Mouse (Mus musculus): ENCODE results near the gene Klhdc9. TPM values are rescaled to one million over a fixed set of nuclear protein-coding genes. Genes with fewer than 3 reads are reported as not detected.

The Klhdc9 gene
- polyA plus RNA-seq, 1 experiment from 2014 or later, result 2.5 TPM

GRCm38 (mm10) chr1:171322012-171322411 is 38.6 kb downstream of the Klhdc9 start:
- Histone ChIP-seq H3K27ac (no peak overlapping the region), H3K4me1 (replicated peaks) (no peaks in the 10 kb centered on the region), H3K9me3 (no peaks in the 10 kb centered on the region), H3K36me3 (peaks cover 7% of the 10 kb centered on the region), H3K27me3 (ENCODE audit: insufficient read depth, poor library complexity, severe bottlenecking) (no peaks in the 10 kb centered on the region), H3K4me3 (no peak overlapping the region)
- WGBS, result 83% methylated on average over 1 of the region's 1 CpGs
- DNase-seq (ENCODE audit: low spot score), result no peak

- H3K27ac ChIP-seq, result no peak overlapping the region
- H3K9me3 ChIP-seq, result no peaks in the 10 kb centered on the region
- H3K4me1 ChIP-seq (replicated peaks), result no peaks in the 10 kb centered on the region
- peaks cover 7% of the 10 kb centered on the region for H3K36me3 ChIP-seq
- H3K27me3 ChIP-seq (ENCODE audit: insufficient read depth, poor library complexity, severe bottlenecking), result no peaks in the 10 kb centered on the region
- H3K4me3 ChIP-seq, result no peak overlapping the region
- DNase-seq (ENCODE audit: low spot score), result no peak
Measured at GRCm38 (mm10) chr1:171321415-171321814, 39.2 kb downstream of the Klhdc9 start.

GRCm38 (mm10) chr1:171320151-171320550 is 40.4 kb downstream of the Klhdc9 start:
- Histone ChIP-seq H3K9me3 (no peaks in the 10 kb centered on the region), H3K36me3 (no peaks in the 10 kb centered on the region), H3K4me3 (peak overlapping the region; percentile 26), H3K27ac (no peak overlapping the region), H3K27me3 (ENCODE audit: insufficient read depth, poor library complexity, severe bottlenecking) (no peaks in the 10 kb centered on the region), H3K4me1 (replicated peaks) (no peaks in the 10 kb centered on the region)
- no peak for DNase-seq (ENCODE audit: low spot score)
- WGBS, result 12% methylated on average over 5 of the region's 5 CpGs

GRCm38 (mm10) chr1:171319748-171320147 is 40.9 kb downstream of the Klhdc9 start:
- Histone ChIP-seq H3K27ac (no peak overlapping the region), H3K4me1 (replicated peaks) (no peaks in the 10 kb centered on the region), H3K27me3 (ENCODE audit: insufficient read depth, poor library complexity, severe bottlenecking) (no peaks in the 10 kb centered on the region), H3K4me3 (peak overlapping the region; percentile 26), H3K9me3 (no peaks in the 10 kb centered on the region), H3K36me3 (no peaks in the 10 kb centered on the region)
- WGBS, result 11% methylated on average over 7 of the region's 7 CpGs
- no peak for DNase-seq (ENCODE audit: low spot score)

GRCm38 (mm10) chr1:171309321-171309720 is 51.3 kb downstream of the Klhdc9 start:
- H3K27ac ChIP-seq, result no peak overlapping the region
- 74% methylated on average over 2 of the region's 2 CpGs for WGBS
- H3K4me1 ChIP-seq (replicated peaks), result no peaks in the 10 kb centered on the region
- no peaks in the 10 kb centered on the region for H3K36me3 ChIP-seq
- H3K9me3 ChIP-seq, result no peaks in the 10 kb centered on the region
- H3K4me3 ChIP-seq, result no peak overlapping the region
- H3K27me3 ChIP-seq (ENCODE audit: insufficient read depth, poor library complexity, severe bottlenecking), result no peaks in the 10 kb centered on the region
- DNase-seq (ENCODE audit: low spot score), result no peak

Other genes with a start within 250 kb of the Klhdc9 start
- gene Cfap126, start 246.9 kb downstream of the Klhdc9 start, polyA plus RNA-seq (2016; fragmentation: Nextera tagmentation; extraction: Ambion mirVana), result 5.4 and 13.0 TPM in 2 replicates
- 295 and 301 TPM in 2 replicates for gene Sdhc, start 210.2 kb downstream of the Klhdc9 start, polyA plus RNA-seq (2016; fragmentation: Nextera tagmentation; extraction: Ambion mirVana)
- 1.3 and 1.6 TPM in 2 replicates for gene Mpz, start 210.1 kb downstream of the Klhdc9 start, polyA plus RNA-seq (2016; fragmentation: Nextera tagmentation; extraction: Ambion mirVana)
- 19.9 and 32.8 TPM in 2 replicates for gene Pcp4l1, start 164.5 kb downstream of the Klhdc9 start, polyA plus RNA-seq (2016; fragmentation: Nextera tagmentation; extraction: Ambion mirVana)
- gene Nr1i3, start 146.8 kb downstream of the Klhdc9 start, polyA plus RNA-seq (2016; fragmentation: Nextera tagmentation; extraction: Ambion mirVana), result 0.21 and 0.27 TPM in 2 replicates
- gene Tomm40l, start 138.3 kb downstream of the Klhdc9 start, polyA plus RNA-seq (2016; fragmentation: Nextera tagmentation; extraction: Ambion mirVana), result 33.1 and 36.2 TPM in 2 replicates
- 3.4 and 4.7 TPM in 2 replicates for gene Apoa2, start 135.7 kb downstream of the Klhdc9 start, polyA plus RNA-seq (2016; fragmentation: Nextera tagmentation; extraction: Ambion mirVana)
- 16.3 and 22.8 TPM in 2 replicates for gene Fcer1g, start 126.4 kb downstream of the Klhdc9 start, polyA plus RNA-seq (2016; fragmentation: Nextera tagmentation; extraction: Ambion mirVana)
- gene Adamts4, start 110.4 kb downstream of the Klhdc9 start, polyA plus RNA-seq (2016; fragmentation: Nextera tagmentation; extraction: Ambion mirVana), result 10.4 and 13.0 TPM in 2 replicates
- gene Ndufs2, start 109.4 kb downstream of the Klhdc9 start, polyA plus RNA-seq (2016; fragmentation: Nextera tagmentation; extraction: Ambion mirVana), result 250 and 275 TPM in 2 replicates
- 70.3 and 80.9 TPM in 2 replicates for gene B4galt3, start 90.5 kb downstream of the Klhdc9 start, polyA plus RNA-seq (2016; fragmentation: Nextera tagmentation; extraction: Ambion mirVana)
- gene Ppox, start 79.6 kb downstream of the Klhdc9 start, polyA plus RNA-seq (2016; fragmentation: Nextera tagmentation; extraction: Ambion mirVana), result 54.1 and 56.2 TPM in 2 replicates
- 95.6 and 111 TPM in 2 replicates for gene Usp21, start 72.8 kb downstream of the Klhdc9 start, polyA plus RNA-seq (2016; fragmentation: Nextera tagmentation; extraction: Ambion mirVana)
- gene Ufc1, start 65.8 kb downstream of the Klhdc9 start, polyA plus RNA-seq (2016; fragmentation: Nextera tagmentation; extraction: Ambion mirVana), result 105 and 111 TPM in 2 replicates
- gene Dedd, start 31.7 kb downstream of the Klhdc9 start, polyA plus RNA-seq (2016; fragmentation: Nextera tagmentation; extraction: Ambion mirVana), result 46.2 and 48.4 TPM in 2 replicates
- 39.6 and 46.0 TPM in 2 replicates for gene Nit1, start 15.2 kb downstream of the Klhdc9 start, polyA plus RNA-seq (2016; fragmentation: Nextera tagmentation; extraction: Ambion mirVana)
- gene Pfdn2, start 15.1 kb downstream of the Klhdc9 start, polyA plus RNA-seq (2016; fragmentation: Nextera tagmentation; extraction: Ambion mirVana), result 130 and 147 TPM in 2 replicates
- 1.5 and 1.7 TPM in 2 replicates for gene Nectin4, start 9.3 kb upstream of the Klhdc9 start, polyA plus RNA-seq (2016; fragmentation: Nextera tagmentation; extraction: Ambion mirVana)
- 0.82 and 0.98 TPM in 2 replicates for gene Arhgap30, start 28.2 kb upstream of the Klhdc9 start, polyA plus RNA-seq (2016; fragmentation: Nextera tagmentation; extraction: Ambion mirVana)
- gene Usf1, start 50.5 kb upstream of the Klhdc9 start, polyA plus RNA-seq (2016; fragmentation: Nextera tagmentation; extraction: Ambion mirVana), result 143 and 159 TPM in 2 replicates
- 9.7 and 10.1 TPM in 2 replicates for gene Tstd1, start 58.1 kb upstream of the Klhdc9 start, polyA plus RNA-seq (2016; fragmentation: Nextera tagmentation; extraction: Ambion mirVana)
- 22.2 and 28.7 TPM in 2 replicates for gene F11r, start 76.7 kb upstream of the Klhdc9 start, polyA plus RNA-seq (2016; fragmentation: Nextera tagmentation; extraction: Ambion mirVana)
- 11.2 and 13.3 TPM in 2 replicates for gene Alyref2, start 142.7 kb upstream of the Klhdc9 start, polyA plus RNA-seq (2016; fragmentation: Nextera tagmentation; extraction: Ambion mirVana)
- not detected in 2 replicates for gene Itln1, start 174.5 kb upstream of the Klhdc9 start, polyA plus RNA-seq (2016; fragmentation: Nextera tagmentation; extraction: Ambion mirVana)
- 0.09 TPM in 1 of 2 replicates, not detected in the other for gene Cd244a, start 198.4 kb upstream of the Klhdc9 start, polyA plus RNA-seq (2016; fragmentation: Nextera tagmentation; extraction: Ambion mirVana)
- gene Ly9, start 246.6 kb upstream of the Klhdc9 start, polyA plus RNA-seq (2016; fragmentation: Nextera tagmentation; extraction: Ambion mirVana), result 0.09 TPM in 1 of 2 replicates, not detected in the other